Mouse (Mus musculus) Patski (cell line): ENCODE results near the gene Gm21969. TPM values are rescaled to one million over a fixed set of nuclear protein-coding genes. Genes with fewer than 3 reads are reported as not detected.

Experiments used
- ATAC-seq: fragments of 100-300 bp; one replicate; pipeline ENCODE4 v1.8.0; 2021
- CTCF ChIA-PET: fragments of 350-600 bp; sonication (Branson Sonifier 250); formaldehyde crosslinking; loops from one replicate; lab custom pipeline; 2022; ENCODE audit warnings: inconsistent platforms; lab: Charles Lee
- POLR2A ChIA-PET: fragments of 350-600 bp; sonication (Branson Sonifier 250); formaldehyde crosslinking; loops from one replicate; lab custom pipeline; 2022; ENCODE audit warnings: antibody characterized with exemption, inconsistent platforms; lab: Charles Lee
- DNase-seq: peaks from one replicate; pipeline ENCODE4 v3.0.0-alpha.2; 2011; ENCODE audit warnings: low read depth, low spot score
- H3K27me3 ChIP-seq: fragments of 371-371 bp; one replicate; pipeline ENCODE4 v1.5.1; 2021
- CTCF ChIP-seq: fragments of 100-300 bp; IDR thresholded peaks from one replicate; pipeline ENCODE4 v1.5.1; 2021
- in situ Hi-C: fragments of 300-500 bp; cut with MboI; formaldehyde crosslinking; loops from 3 replicates; pipeline ENCODE4 v1.11.1; 2018; ENCODE audit warnings: low pct_unique_long_range_greater_than_20kb, mixed read lengths
- polyA plus RNA-seq: library from polyadenylated mRNA; unstranded; gene quantifications from one replicate; pipeline ENCODE4 v1.2.3, GENCODE M21; 2021

The Gm21969 gene
- polyA plus RNA-seq, 1 experiment from 2014 or later: not detected

DNA sequence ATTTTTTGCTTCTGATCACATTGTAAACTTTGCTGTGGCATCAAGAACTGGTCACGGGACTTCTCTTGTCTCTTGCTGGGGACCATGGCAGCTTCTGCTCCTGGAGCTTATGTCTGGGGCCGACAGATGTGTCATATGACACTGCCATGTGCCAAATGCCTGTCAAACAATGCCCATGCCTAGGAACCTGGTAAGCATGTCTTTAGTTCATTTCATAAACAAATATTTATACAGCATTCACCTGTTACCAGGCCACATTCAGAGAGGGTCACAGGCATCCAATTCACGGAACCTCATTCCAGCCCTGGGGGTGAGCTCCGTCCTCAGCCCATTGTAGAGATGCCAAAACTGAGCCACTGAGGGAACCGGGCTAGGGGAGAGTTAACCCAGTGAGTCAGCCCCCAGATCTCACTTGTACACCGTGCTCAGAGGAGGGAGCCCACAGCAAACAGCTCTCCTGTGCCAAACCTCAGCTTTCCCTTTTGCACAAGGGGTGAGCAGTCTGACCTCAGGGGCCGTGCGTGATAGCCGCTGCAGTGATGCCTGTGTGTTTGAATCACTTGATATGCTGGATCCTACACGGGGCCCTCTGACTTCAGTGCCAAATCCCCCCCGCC, 19.2 kb upstream of the Gm21969 start:
- in situ Hi-C loops: loop anchor here (25.0 kb wide), 1 partner anchor 1054 kb away; no protein-coding TSS in a partner anchor
- DNase-seq (no peak), ATAC-seq (no peak)
- H3K27me3 ChIP-seq: no peaks in the 10 kb centered on the region
- ChIA-PET CTCF (interaction anchor here (1.1 kb wide), 1 partner anchor 28 kb away, joined by 3 read pairs; no protein-coding TSS in a partner anchor), POLR2A (no interaction called here)
- TF ChIP-seq CTCF: no peak

DNA sequence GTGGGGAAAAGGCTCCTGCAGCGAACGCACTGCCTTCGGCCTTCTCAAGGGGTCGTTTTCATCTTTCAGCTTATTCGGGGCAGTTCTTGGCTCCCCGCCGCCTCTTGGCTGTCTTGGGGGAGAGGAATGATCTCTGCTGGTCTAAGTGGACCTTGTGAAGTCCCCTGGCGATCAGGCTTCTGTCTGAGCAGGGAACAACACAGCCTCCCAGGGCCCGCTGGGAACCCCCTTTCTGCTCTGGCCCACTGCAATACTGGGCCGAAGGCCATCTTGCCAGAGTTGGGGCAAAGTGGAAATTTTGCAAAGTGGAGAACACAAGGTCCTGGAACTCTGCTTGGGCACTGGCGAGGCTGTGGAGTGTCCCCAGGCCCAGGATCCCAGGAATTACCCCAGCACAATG, 18.3 kb upstream of the Gm21969 start:
- ATAC-seq: no peak
- CTCF ChIA-PET: interaction anchor here (0.8 kb wide), 1 partner anchor 26 kb away, joined by 3 read pairs; no protein-coding TSS in a partner anchor
- DNase-seq: no peak
- TF ChIP-seq CTCF: no peak
- no peaks in the 10 kb centered on the region for H3K27me3 ChIP-seq
- in situ Hi-C loops: loop anchor here (25.0 kb wide), 1 partner anchor 1053 kb away; no protein-coding TSS in a partner anchor
- POLR2A ChIA-PET: no interaction called here

DNA sequence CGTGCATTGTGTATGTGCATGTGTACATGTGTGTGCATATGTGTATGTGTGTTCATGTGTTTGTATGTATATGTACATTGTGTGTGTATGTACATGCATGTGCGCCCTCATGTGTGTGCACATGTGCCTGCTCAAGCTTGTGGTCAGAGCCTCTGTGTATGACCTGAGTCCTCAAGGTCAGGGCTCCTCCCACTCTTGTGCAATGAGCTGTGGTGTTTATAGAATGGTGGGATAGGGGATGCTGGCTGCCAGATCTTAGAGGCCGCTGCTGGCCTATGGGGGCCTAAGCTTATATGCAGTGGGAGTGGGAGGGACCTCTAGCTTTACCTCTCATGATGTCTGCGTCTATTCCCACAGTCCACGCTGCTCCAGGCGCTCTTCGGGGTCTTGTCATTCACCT, 17.3 kb upstream of the Gm21969 start:
- no peak for TF ChIP-seq CTCF
- CTCF ChIA-PET: interaction anchor here (1.1 to 1.6 kb wide), 2 partner anchors 26 to 122 kb away, joined by 3 to 6 read pairs; no protein-coding TSS in a partner anchor
- no peaks in the 10 kb centered on the region for H3K27me3 ChIP-seq
- DNase-seq (no peak), ATAC-seq (no peak)
- POLR2A ChIA-PET: no interaction called here
- in situ Hi-C loops: loop anchor here (25.0 kb wide), 1 partner anchor 1052 kb away; no protein-coding TSS in a partner anchor

DNA sequence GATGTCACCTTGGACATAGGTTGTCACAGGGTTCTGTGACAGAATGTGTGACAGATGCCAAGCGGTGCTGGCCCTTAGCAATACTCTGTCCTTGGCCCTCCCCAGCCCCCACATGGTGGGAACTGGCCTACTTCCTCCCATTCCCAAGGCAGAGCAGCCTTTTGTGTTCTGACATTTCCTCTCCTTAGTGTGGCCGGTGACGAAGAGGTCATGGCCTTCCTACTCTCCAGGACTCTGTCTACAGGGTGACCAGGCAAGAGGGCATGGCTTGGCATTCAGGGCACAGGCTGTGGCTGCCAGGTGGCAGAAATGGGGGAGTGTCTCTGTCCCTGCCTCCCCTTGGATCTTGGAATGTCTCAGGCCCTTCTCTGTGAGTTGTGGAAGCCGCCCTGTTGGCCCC, 15.6 kb upstream of the Gm21969 start:
- ChIA-PET POLR2A (no interaction called here), CTCF (no interaction called here)
- no peak for ATAC-seq
- TF ChIP-seq CTCF: no peak
- DNase-seq: no peak
- in situ Hi-C loops: loop anchor here (25.0 kb wide), 1 partner anchor 1050 kb away; no protein-coding TSS in a partner anchor
- no peaks in the 10 kb centered on the region for H3K27me3 ChIP-seq

DNA sequence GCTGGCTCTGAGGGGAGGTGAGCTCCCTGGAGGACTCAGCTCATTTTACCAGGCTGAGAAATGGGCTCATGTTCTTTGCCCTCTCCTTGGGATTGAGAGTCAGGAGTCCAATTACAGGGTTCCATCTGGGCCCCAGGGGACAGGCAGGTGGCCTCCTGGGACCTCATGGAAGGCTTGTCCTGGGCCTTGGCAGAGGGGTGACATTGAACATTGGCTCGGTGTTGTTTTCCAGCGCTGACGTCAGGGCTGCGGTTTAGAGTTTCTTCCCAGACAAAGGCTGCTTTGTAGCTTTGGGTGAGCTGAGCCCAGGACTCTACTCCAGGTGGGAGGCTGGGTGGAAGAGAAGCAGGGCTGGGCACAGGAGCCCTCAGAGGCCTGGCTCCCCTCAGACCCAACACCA, 15.2 kb upstream of the Gm21969 start:
- ATAC-seq (no peak), DNase-seq (no peak)
- ChIA-PET CTCF (no interaction called here), POLR2A (no interaction called here)
- H3K27me3 ChIP-seq: no peaks in the 10 kb centered on the region
- in situ Hi-C loops: loop anchor here (25.0 kb wide), 1 partner anchor 1050 kb away; no protein-coding TSS in a partner anchor
- no peak for TF ChIP-seq CTCF

DNA sequence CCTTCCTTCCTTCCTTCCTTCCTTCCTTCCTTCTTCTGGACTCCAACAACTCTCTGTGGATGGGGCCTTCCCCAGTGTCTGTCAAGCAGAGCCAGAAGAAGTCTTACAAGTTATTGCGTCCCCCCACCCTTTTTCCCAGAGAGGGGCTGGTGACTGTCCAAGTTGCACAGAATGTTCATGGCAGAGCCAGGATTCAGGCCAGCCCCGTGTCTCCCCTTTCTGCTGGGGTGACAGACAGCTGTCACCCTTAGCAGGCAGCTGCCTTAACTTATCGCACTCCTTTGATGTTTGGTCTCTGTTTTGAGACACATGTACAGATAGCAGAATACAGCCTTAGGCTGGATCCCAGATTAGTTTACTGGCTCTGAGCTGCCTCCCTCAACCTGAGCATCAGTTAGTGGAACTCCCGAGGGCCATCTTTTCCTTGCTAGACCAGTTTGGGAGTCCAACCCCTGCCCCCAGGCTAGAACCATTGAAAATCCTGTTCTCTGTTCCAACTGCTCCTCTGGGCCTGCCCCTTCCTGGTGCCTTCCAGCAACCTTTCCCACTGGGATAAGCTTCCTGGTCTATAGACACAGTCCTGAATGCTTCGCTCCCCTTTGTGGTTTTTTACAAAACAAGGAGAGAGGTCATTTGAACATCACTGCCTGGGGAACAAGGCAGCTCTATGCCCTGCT, 13.5 kb upstream of the Gm21969 start:
- ChIA-PET CTCF (no interaction called here), POLR2A (no interaction called here)
- ATAC-seq (no peak), DNase-seq (no peak)
- TF ChIP-seq CTCF: no peak
- in situ Hi-C loops: loop anchor here (25.0 kb wide), 1 partner anchor 1048 kb away; no protein-coding TSS in a partner anchor
- no peaks in the 10 kb centered on the region for H3K27me3 ChIP-seq

DNA sequence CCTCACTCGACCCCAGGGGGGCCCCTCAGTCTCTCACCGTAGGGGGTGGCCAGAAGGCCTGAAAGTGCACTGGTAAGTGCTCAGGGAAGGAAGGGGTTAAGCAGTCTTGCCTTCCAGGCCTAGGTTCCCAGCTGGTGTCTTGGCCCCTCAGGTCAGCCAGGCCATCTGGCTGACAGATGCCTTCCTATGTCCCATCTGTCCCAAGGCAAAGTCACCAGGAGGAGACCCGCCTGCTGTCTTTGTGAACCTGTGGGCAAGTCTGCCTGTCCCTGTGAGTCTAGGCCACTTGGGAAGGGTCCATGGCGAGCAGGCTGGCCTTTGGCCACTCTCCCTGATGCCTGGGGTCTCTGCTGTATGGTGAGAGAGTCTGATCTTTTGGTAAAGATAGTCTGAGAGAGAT, 12.5 kb upstream of the Gm21969 start:
- TF ChIP-seq CTCF: no peak
- no peaks in the 10 kb centered on the region for H3K27me3 ChIP-seq
- in situ Hi-C loops: loop anchor here (25.0 kb wide), 1 partner anchor 1047 kb away; no protein-coding TSS in a partner anchor
- CTCF ChIA-PET: no interaction called here
- POLR2A ChIA-PET: no interaction called here
- ATAC-seq (no peak), DNase-seq (no peak)

DNA sequence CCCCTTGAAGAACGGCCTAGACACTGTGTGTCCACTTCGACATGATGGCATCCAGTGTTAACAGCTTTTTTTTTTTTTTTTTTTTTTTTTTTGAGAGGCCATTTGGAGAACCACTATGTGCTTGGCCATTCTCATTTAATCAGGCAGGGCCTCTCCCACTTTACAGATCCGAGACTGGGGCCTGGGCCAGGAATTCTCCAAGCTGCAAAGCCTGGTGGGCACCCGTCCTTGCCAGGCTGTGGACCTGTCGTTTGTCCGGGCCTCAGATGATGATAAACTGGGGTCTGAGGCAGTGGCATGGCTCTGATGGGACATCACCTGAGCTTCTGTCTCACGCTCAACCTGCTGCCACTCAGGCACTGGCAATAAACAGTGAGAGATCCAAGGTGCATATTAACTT, 10.1 kb upstream of the Gm21969 start:
- ChIA-PET CTCF (interaction anchor here (1.2 kb wide), 1 partner anchor 9 kb away, joined by 3 read pairs; no protein-coding TSS in a partner anchor), POLR2A (no interaction called here)
- in situ Hi-C loops: loop anchor here (25.0 kb wide), 1 partner anchor 1044 kb away; no protein-coding TSS in a partner anchor
- DNase-seq (no peak), ATAC-seq (no peak)
- no peak for TF ChIP-seq CTCF
- H3K27me3 ChIP-seq: no peaks in the 10 kb centered on the region

DNA sequence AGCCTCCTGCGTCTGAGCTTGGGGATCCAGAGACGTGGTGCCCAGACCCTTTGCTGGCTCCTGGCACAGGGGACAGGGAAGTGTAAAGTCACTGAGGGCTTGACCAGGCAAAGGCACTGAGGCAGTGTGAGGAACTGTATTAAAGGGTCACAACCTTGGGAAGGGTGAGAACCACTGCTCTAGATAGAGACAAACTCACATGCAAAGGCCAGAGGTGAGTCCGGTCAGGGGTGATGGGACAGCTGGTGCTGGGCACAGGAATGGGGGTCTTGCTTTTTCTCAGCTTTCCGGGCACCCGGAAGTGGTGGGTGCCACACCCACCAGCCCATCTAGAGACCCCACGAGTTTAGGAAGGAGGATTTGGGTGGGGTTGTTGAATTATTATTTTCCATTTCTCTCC, 9.6 kb upstream of the Gm21969 start:
- ChIA-PET CTCF (interaction anchor here (1.2 kb wide), 1 partner anchor 9 kb away, joined by 3 read pairs; no protein-coding TSS in a partner anchor), POLR2A (no interaction called here)
- DNase-seq (no peak), ATAC-seq (no peak)
- TF ChIP-seq CTCF: no peak
- in situ Hi-C loops: loop anchor here (25.0 kb wide), 1 partner anchor 1044 kb away; no protein-coding TSS in a partner anchor
- H3K27me3 ChIP-seq: no peaks in the 10 kb centered on the region

DNA sequence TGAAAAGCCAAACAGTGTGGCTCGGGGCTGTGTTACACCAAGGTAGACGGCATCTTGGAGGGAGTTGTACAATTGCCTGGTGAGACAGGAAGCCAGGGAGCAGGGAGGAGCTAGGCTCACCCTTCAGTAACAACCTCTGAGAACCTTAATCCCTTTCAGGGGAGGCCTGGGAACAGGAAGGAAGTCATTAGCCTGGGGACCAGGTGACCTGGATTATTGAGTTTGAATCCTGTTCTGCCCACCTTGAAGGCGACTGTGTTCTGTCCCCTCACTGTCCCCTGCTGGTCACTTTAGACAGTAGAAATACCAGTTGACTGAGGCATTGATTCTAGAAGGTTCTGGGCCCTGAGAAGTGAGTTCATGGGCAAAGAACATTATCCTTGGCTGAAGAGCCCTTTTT, 8.9 kb upstream of the Gm21969 start:
- DNase-seq: no peak
- TF ChIP-seq CTCF: no peak
- no peaks in the 10 kb centered on the region for H3K27me3 ChIP-seq
- ChIA-PET POLR2A (no interaction called here), CTCF (no interaction called here)
- ATAC-seq: no peak
- in situ Hi-C loops: loop anchor here (25.0 kb wide), 1 partner anchor 1043 kb away; no protein-coding TSS in a partner anchor
